22 mouse cellular contexts compared by ENCODE assay signal in genomic region chr7:65522490-65522889, GRCm38 (mm10). TPM values are rescaled to one million over a fixed set of nuclear protein-coding genes. Genes with fewer than 3 reads are reported as not detected.
DNase-seq lines count a peak whose midpoint lies in the region; ATAC-seq and TF ChIP-seq lines count a peak whose summit lies in the region.
"Had no signal": no experiment of that assay in that cellular context is flagged by ENCODE, and none has a peak within 500 bp of the region (broad histone marks: within the 10 kb centered on the region; RNA-seq: fewer than 3 reads in every experiment).

No protein-coding gene starts in this region.

- H3K4me1 ChIP-seq in heart, postnatal 0 days (ENCODE audit: control insufficient read depth, insufficient read depth) = no peaks in the 10 kb centered on the region; the same call in 1 of the 2 replicates
- no peaks in the 10 kb centered on the region for H3K4me1 ChIP-seq in embryonic fibroblast, embryonic 13.5 days (ENCODE audit: control insufficient read depth, insufficient read depth, low read length)

- no peak for TF ChIP-seq POLR2A in embryonic fibroblast, embryonic 13.5 days (IDR thresholded peaks at IDR 0.05; ENCODE audit: low read depth, low read length)

- no peak for ATAC-seq in heart, postnatal 0 days (ENCODE audit: insufficient read depth, low read depth)
- ATAC-seq: CD4-positive, CD25-positive, alpha-beta regulatory T cell, adult 4 months; forebrain, embryonic 16.5 days; intestine, embryonic 15.5 days had no signal

- no peaks in the 10 kb centered on the region for H3K9me3 ChIP-seq in heart, postnatal 0 days (replicated peaks; ENCODE audit: control insufficient read depth, low read length)
- H3K9me3 ChIP-seq: hindbrain, embryonic 15.5 days; intestine, embryonic 15.5 days; kidney, embryonic 15.5 days; limb, embryonic 12.5 days; liver, embryonic 13.5 days; midbrain, embryonic 10.5 days had no signal

- H3K36me3 ChIP-seq in heart, postnatal 0 days (replicated peaks; ENCODE audit: control insufficient read depth, insufficient read depth, low read length) = no peaks in the 10 kb centered on the region
- H3K36me3 ChIP-seq: hindbrain, embryonic 15.5 days; intestine, embryonic 15.5 days; kidney, embryonic 15.5 days; limb, embryonic 12.5 days; liver, embryonic 13.5 days; midbrain, embryonic 10.5 days had no signal

- intact Hi-C loops in heart, postnatal 36 days (cut with DNase I) = no loop called here
- intact Hi-C loops in left cerebral cortex, adult 2 months (cut with DNase I) = no loop called here

- H3K27ac ChIP-seq in heart, postnatal 0 days (ENCODE audit: low read depth) = no peak overlapping the region
- H3K27ac ChIP-seq in left cerebral cortex, adult 2 months = peak overlapping the region; percentile 7; the same call in 1 of the 2 replicates
- H3K27ac ChIP-seq in embryonic fibroblast, embryonic 13.5 days (ENCODE audit: insufficient read depth, low read length) = no peak overlapping the region
- H3K27ac ChIP-seq: heart, adult 2 months; hindbrain, embryonic 15.5 days; intestine, embryonic 15.5 days; kidney, embryonic 15.5 days; limb, embryonic 12.5 days; liver, embryonic 13.5 days; midbrain, embryonic 10.5 days had no signal

- peaks cover 21% of the 10 kb centered on the region for H3K27me3 ChIP-seq in heart, postnatal 0 days (ENCODE audit: control insufficient read depth, insufficient read depth, low read length)
- H3K27me3 ChIP-seq: hindbrain, embryonic 15.5 days had no signal

- H3K9ac ChIP-seq in heart, postnatal 0 days (replicated peaks; ENCODE audit: low read depth, low read length) = no peak overlapping the region
- H3K9ac ChIP-seq: hindbrain, embryonic 15.5 days; intestine, embryonic 15.5 days; kidney, embryonic 15.5 days; limb, embryonic 12.5 days; liver, embryonic 13.5 days had no signal

- WGBS in heart, postnatal 0 days = 47% methylated on average over 12 of the region's 12 CpGs

- DNase-seq in heart, postnatal 0 days (ENCODE audit: low spot score) = no peak
- no peak for DNase-seq in heart, postnatal 36 days
- DNase-seq in left cerebral cortex, adult 2 months (ENCODE audit: extremely low spot score in 1 of 2, low spot score in 2 of 2) = no peak
- DNase-seq in left cerebral cortex, adult 11 months (ENCODE audit: low spot score) = no peak
- DNase-seq in lung, postnatal 10 days = peak; percentile 22
- no peak for DNase-seq in lung, postnatal 14 days
- no peak for DNase-seq in embryo, embryonic 11 days
- DNase-seq: adrenal gland, postnatal 10 days; cerebellum, adult 2 months; cerebellum, postnatal 25 days; gastrocnemius, postnatal 25 days; heart, adult 2 months; heart, postnatal 4 days; liver, embryonic 13.5 days had no signal

- no peak for TF ChIP-seq EP300 in heart, postnatal 0 days (IDR thresholded peaks at IDR 0.05; ENCODE audit: low read depth)

- peak; percentile 30; the same call in 1 of the 2 replicates for TF ChIP-seq CTCF in heart, postnatal 0 days (IDR thresholded peaks at IDR 0.05; ENCODE audit: low read depth)
- TF ChIP-seq CTCF in left cerebral cortex, adult 2 months (IDR thresholded peaks at IDR 0.05) = peak; percentile 18
- 0 out of 2 replicates have a peak, but pooled peaks have one; percentile 4 for TF ChIP-seq CTCF in embryonic fibroblast, embryonic 13.5 days (IDR thresholded peaks at IDR 0.05; ENCODE audit: borderline replicate concordance, insufficient read depth, low read length)

- no peak overlapping the region for H3K4me2 ChIP-seq in heart, postnatal 0 days (ENCODE audit: low read depth, low read length)
- H3K4me2 ChIP-seq: hindbrain, embryonic 15.5 days; intestine, embryonic 15.5 days; kidney, embryonic 15.5 days; limb, embryonic 12.5 days; liver, embryonic 13.5 days had no signal

- no peak overlapping the region for H3K4me3 ChIP-seq in heart, postnatal 0 days (ENCODE audit: low read depth, low read length)
- H3K4me3 ChIP-seq in left cerebral cortex, adult 2 months = no peak overlapping the region
- H3K4me3 ChIP-seq in embryonic fibroblast, embryonic 13.5 days (ENCODE audit: insufficient read depth, low read length) = no peak overlapping the region
- H3K4me3 ChIP-seq: heart, adult 2 months; hindbrain, embryonic 15.5 days; intestine, embryonic 15.5 days; kidney, embryonic 15.5 days; limb, embryonic 12.5 days; liver, embryonic 13.5 days; midbrain, embryonic 10.5 days had no signal

RNA-seq across cellular contexts. Expression of gene Tjp1, which starts 5.1 kb away (rescaled TPM):
- 33.9 and 36.5 TPM in 2 replicates for total RNA-seq in heart, postnatal 0 days (2014; rRNA removed; ENCODE audit: low replicate concordance)
- 13.8 and 15.0 TPM in 2 replicates for polyA plus RNA-seq in heart, postnatal 0 days (2015; fragmentation: Nextera tagmentation; extraction: Ambion mirVana)
- total RNA-seq in heart, postnatal 36 days (2021) = 100 to 1,000 TPM; 110 to 116 TPM
- total RNA-seq in left cerebral cortex, adult 2 months (2021) = 100 to 1,000 TPM; 148 to 153 TPM
- 75.2 and 80.4 TPM in 2 replicates for polyA plus RNA-seq in embryonic fibroblast, embryonic 13.5 days (2011; ENCODE audit: insufficient read length, low read depth, missing spikeins)
- polyA plus RNA-seq: CD4-positive, CD25-positive, alpha-beta regulatory T cell, adult 4 months had no signal
